Mouse (Mus musculus): ENCODE results near the gene Spon1. TPM values are rescaled to one million over a fixed set of nuclear protein-coding genes. Genes with fewer than 3 reads are reported as not detected.

Spon1 gene
- polyA plus RNA-seq, 1 experiment from 2014 or later = 19.8 TPM

DNA sequence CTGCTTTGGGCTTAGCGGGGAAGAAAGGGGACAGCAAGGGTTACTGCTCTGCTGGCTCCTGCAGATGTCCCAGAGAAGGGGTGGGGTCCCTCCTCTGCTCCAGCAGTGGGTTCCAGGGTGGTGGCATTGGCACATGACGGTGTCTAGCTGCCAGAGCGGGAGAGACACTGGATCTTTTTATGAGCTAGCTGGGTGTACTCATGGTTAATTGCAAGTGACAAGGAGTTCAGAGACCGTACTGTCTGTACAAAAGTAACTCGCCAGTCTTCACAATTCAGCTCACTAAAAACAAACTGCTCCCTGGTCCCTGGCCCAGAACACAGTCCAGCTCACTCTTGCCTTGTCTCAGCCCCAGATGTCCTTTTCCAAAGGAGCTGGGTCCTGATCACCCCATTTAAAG lies 26.2 kb downstream of the Spon1 start:
- ATAC-seq (ENCODE audit: insufficient number of reproducible peaks, insufficient read depth, low FRiP score, low read depth) = no peak
- H3K27me3 ChIP-seq (ENCODE audit: control insufficient read depth, insufficient read depth, low read length) = no peaks in the 10 kb centered on the region
- no peak overlapping the region for H3K27ac ChIP-seq (ENCODE audit: low read length)
- H3K9ac ChIP-seq (replicated peaks; ENCODE audit: low read depth, low read length) = no peak overlapping the region
- H3K4me1 ChIP-seq (ENCODE audit: control insufficient read depth, insufficient read depth, low read length) = no peaks in the 10 kb centered on the region
- 73% methylated on average over 5 of the region's 5 CpGs for WGBS
- no peak overlapping the region for H3K4me3 ChIP-seq (ENCODE audit: low read depth, low read length)
- H3K36me3 ChIP-seq (ENCODE audit: control insufficient read depth, insufficient read depth, low read length) = no peaks in the 10 kb centered on the region
- no peaks in the 10 kb centered on the region for H3K9me3 ChIP-seq (ENCODE audit: control insufficient read depth, low read depth, low read length)
- no peak overlapping the region for H3K4me2 ChIP-seq (replicated peaks; ENCODE audit: low read depth, low read length)

DNA sequence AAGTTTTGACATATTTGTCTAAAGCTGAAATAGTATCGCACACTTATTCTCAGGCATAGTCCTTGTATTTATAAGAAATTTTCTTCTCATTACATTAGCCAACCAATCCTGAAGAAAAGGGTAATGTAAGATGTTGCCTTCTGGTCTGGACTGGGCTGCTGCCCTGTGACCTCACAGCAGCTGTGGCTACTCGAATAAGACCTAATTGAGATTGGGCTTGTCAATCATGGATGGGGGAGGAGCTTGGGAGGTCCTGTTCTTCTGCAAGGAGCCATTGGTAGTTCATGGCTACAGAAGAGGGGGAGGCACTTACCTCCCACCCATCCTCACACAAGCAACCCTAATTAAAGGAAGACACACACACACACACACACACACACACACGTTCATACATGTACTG lies 27.1 kb downstream of the Spon1 start:
- Histone ChIP-seq H3K27ac (ENCODE audit: low read length) (no peak overlapping the region), H3K27me3 (ENCODE audit: control insufficient read depth, insufficient read depth, low read length) (no peaks in the 10 kb centered on the region), H3K4me2 (replicated peaks; ENCODE audit: low read depth, low read length) (no peak overlapping the region), H3K9me3 (ENCODE audit: control insufficient read depth, low read depth, low read length) (no peaks in the 10 kb centered on the region), H3K9ac (replicated peaks; ENCODE audit: low read depth, low read length) (no peak overlapping the region), H3K4me3 (ENCODE audit: low read depth, low read length) (no peak overlapping the region), H3K4me1 (ENCODE audit: control insufficient read depth, insufficient read depth, low read length) (no peaks in the 10 kb centered on the region), H3K36me3 (ENCODE audit: control insufficient read depth, insufficient read depth, low read length) (no peaks in the 10 kb centered on the region)
- 68% methylated on average over 3 of the region's 3 CpGs for WGBS
- no peak for ATAC-seq (ENCODE audit: insufficient number of reproducible peaks, insufficient read depth, low FRiP score, low read depth)

DNA sequence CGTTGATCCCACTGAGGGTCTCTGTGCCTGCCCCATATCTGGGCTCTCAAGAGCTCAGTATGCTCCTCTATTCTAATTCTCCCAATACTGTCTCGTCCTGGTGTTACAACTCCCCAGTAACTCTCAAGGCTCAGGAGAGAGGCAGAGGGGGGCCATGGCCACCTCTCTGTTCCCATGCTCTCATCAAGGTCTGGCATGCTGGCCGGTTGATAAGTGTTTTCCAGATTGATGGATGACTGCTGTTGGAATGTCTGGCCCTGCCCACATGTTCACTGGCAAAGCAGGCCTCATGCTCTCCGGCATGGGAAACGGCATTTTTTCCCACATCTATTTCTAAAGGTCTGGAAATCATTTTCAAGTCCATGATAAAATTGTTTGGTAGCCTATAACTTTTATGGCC lies 29.4 kb downstream of the Spon1 start:
- Histone ChIP-seq H3K9ac (replicated peaks; ENCODE audit: low read depth, low read length) (no peak overlapping the region), H3K4me3 (ENCODE audit: low read depth, low read length) (no peak overlapping the region), H3K4me2 (replicated peaks; ENCODE audit: low read depth, low read length) (no peak overlapping the region), H3K4me1 (ENCODE audit: control insufficient read depth, insufficient read depth, low read length) (no peaks in the 10 kb centered on the region), H3K27ac (ENCODE audit: low read length) (no peak overlapping the region), H3K27me3 (ENCODE audit: control insufficient read depth, insufficient read depth, low read length) (no peaks in the 10 kb centered on the region), H3K9me3 (ENCODE audit: control insufficient read depth, low read depth, low read length) (no peaks in the 10 kb centered on the region), H3K36me3 (ENCODE audit: control insufficient read depth, insufficient read depth, low read length) (no peaks in the 10 kb centered on the region)
- WGBS = 44% methylated on average over 5 of the region's 5 CpGs
- no peak for ATAC-seq (ENCODE audit: insufficient number of reproducible peaks, insufficient read depth, low FRiP score, low read depth)

DNA sequence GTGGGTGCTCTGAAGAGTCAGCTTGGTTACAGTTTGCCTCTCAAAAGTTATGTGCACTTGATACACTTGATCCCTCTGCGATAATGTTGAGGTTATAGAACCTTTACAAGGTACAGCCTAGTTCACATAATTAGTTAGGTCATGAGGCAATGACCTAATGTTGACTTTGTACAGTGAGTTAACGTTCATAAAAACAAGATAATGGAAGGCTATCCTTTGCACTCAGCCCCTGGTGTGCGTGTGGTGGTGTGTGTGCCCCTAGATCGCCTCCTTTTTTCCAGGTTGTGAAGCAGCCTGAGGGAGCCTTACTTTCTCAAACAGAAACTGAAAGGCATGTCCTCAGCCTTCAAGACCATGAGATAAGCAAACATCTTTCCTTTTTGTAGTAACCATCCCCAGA lies 31.3 kb downstream of the Spon1 start:
- no peak overlapping the region for H3K27ac ChIP-seq (ENCODE audit: low read length)
- no peak for ATAC-seq (ENCODE audit: insufficient number of reproducible peaks, insufficient read depth, low FRiP score, low read depth)
- no peak overlapping the region for H3K9ac ChIP-seq (replicated peaks; ENCODE audit: low read depth, low read length)
- no peaks in the 10 kb centered on the region for H3K36me3 ChIP-seq (ENCODE audit: control insufficient read depth, insufficient read depth, low read length)
- no peaks in the 10 kb centered on the region for H3K4me1 ChIP-seq (ENCODE audit: control insufficient read depth, insufficient read depth, low read length)
- no peaks in the 10 kb centered on the region for H3K27me3 ChIP-seq (ENCODE audit: control insufficient read depth, insufficient read depth, low read length)
- H3K4me2 ChIP-seq (replicated peaks; ENCODE audit: low read depth, low read length) = no peak overlapping the region
- no peaks in the 10 kb centered on the region for H3K9me3 ChIP-seq (ENCODE audit: control insufficient read depth, low read depth, low read length)
- H3K4me3 ChIP-seq (ENCODE audit: low read depth, low read length) = no peak overlapping the region
- 82% methylated on average over 4 of the region's 4 CpGs for WGBS

DNA sequence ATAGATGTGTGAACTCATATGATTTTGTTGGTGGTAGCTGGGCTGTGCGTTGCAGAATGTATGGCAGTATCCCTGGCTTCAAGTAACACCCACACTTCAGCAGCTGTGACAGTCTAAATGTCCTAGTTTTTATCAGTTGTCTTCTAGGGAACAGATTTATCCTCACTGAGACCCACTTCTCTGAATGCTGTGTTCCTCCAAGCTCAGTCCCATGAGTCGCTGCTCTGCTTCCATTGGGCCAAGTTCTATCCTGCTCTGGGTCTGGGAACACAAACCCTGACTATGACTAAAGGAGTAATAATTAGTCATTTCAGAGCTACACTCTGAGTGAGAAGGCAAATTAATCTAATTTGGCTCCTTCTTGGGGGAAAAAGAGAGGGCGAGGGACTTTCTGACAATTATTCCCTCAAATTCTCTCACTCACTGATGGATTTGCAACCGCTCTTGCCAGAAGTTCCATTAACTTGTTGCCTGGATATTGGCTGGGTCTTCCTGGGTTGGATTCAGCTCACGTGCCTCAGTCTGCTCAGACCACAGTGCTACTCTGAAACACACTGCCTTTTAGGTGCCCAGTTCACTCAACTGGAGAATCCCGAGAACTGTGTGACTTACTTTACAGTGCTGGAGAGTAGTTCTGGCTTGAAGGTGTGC lies 32.9 kb downstream of the Spon1 start:
- H3K36me3 ChIP-seq (ENCODE audit: control insufficient read depth, insufficient read depth, low read length) = no peaks in the 10 kb centered on the region
- no peak overlapping the region for H3K4me2 ChIP-seq (replicated peaks; ENCODE audit: low read depth, low read length)
- ATAC-seq (ENCODE audit: insufficient number of reproducible peaks, insufficient read depth, low FRiP score, low read depth) = no peak
- no peak overlapping the region for H3K9ac ChIP-seq (replicated peaks; ENCODE audit: low read depth, low read length)
- no peaks in the 10 kb centered on the region for H3K9me3 ChIP-seq (ENCODE audit: control insufficient read depth, low read depth, low read length)
- no peak overlapping the region for H3K27ac ChIP-seq (ENCODE audit: low read length)
- H3K4me3 ChIP-seq (ENCODE audit: low read depth, low read length) = no peak overlapping the region
- no peaks in the 10 kb centered on the region for H3K4me1 ChIP-seq (ENCODE audit: control insufficient read depth, insufficient read depth, low read length)
- WGBS = 81% methylated on average over 6 of the region's 6 CpGs
- no peaks in the 10 kb centered on the region for H3K27me3 ChIP-seq (ENCODE audit: control insufficient read depth, insufficient read depth, low read length)

DNA sequence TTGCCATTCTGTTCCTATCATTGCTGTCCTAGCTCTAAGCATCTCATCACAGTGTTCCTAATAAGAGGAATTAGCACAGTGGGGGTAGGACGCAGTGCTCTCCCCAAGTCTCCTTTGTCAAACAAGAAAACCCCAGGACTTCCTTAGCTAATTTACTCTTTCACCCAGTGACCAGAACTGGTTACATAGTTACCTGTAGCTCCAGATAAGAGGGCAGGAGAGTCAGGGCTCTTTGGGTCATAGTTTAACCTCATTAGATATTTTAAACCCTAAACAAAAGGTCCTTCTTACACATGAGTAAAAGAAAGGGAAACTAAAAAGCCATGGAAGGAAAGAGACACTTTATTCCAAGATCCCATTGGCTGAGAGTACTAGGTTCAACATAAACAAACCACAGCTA lies 44.0 kb downstream of the Spon1 start:
- Histone ChIP-seq H3K27ac (ENCODE audit: low read length) (no peak overlapping the region), H3K36me3 (ENCODE audit: control insufficient read depth, insufficient read depth, low read length) (no peaks in the 10 kb centered on the region), H3K4me1 (ENCODE audit: control insufficient read depth, insufficient read depth, low read length) (no peaks in the 10 kb centered on the region), H3K27me3 (ENCODE audit: control insufficient read depth, insufficient read depth, low read length) (no peaks in the 10 kb centered on the region), H3K9me3 (ENCODE audit: control insufficient read depth, low read depth, low read length) (no peaks in the 10 kb centered on the region), H3K4me2 (replicated peaks; ENCODE audit: low read depth, low read length) (no peak overlapping the region), H3K9ac (replicated peaks; ENCODE audit: low read depth, low read length) (no peak overlapping the region), H3K4me3 (ENCODE audit: low read depth, low read length) (no peak overlapping the region)
- ATAC-seq (ENCODE audit: insufficient number of reproducible peaks, insufficient read depth, low FRiP score, low read depth) = no peak
- 80% methylated on average over 1 of the region's 1 CpGs for WGBS

DNA sequence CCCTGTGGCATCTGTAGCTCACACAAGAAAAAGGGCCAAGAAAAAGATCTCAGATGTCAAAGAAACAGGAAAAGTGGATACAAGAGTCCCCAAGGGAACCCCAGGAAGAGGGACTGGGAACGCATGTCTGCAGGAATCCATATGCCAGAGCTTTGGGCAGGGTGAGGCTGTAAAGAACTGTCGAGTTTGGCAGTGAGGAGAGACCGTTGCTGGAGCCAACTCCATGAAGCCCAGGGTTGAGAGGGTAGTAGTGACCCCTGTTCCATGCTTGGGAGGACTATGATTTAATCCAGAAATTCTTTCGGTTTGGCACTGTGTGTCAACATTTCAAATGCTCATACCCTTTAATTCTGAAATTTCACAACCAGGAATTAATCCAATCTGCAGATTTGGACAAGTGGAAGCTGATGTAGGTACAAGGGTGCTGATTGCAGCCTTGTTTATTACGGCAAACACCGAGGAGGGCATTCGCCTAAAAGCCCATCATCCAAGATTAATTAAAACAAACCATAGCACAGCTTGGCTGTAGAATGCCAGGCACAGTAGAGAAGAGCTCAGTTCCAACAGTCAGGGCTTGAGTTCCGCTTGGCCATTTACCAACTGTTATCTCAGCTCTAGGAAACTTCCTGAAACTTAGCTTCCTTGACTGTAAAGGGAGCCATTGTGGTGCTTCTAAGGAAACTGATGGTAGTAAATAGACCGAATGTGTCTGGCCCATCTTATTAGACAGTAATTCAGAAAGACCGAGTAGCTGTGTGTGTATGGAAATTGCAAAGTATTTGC lies 45.8 kb downstream of the Spon1 start:
- H3K4me2 ChIP-seq (replicated peaks; ENCODE audit: low read depth, low read length) = no peak overlapping the region
- no peaks in the 10 kb centered on the region for H3K9me3 ChIP-seq (ENCODE audit: control insufficient read depth, low read depth, low read length)
- H3K27ac ChIP-seq (ENCODE audit: low read length) = no peak overlapping the region
- H3K36me3 ChIP-seq (ENCODE audit: control insufficient read depth, insufficient read depth, low read length) = no peaks in the 10 kb centered on the region
- no peaks in the 10 kb centered on the region for H3K4me1 ChIP-seq (ENCODE audit: control insufficient read depth, insufficient read depth, low read length)
- H3K27me3 ChIP-seq (ENCODE audit: control insufficient read depth, insufficient read depth, low read length) = no peaks in the 10 kb centered on the region
- no peak overlapping the region for H3K9ac ChIP-seq (replicated peaks; ENCODE audit: low read depth, low read length)
- WGBS = 82% methylated on average over 10 of the region's 10 CpGs
- ATAC-seq (ENCODE audit: insufficient number of reproducible peaks, insufficient read depth, low FRiP score, low read depth) = no peak
- H3K4me3 ChIP-seq (ENCODE audit: low read depth, low read length) = no peak overlapping the region

DNA sequence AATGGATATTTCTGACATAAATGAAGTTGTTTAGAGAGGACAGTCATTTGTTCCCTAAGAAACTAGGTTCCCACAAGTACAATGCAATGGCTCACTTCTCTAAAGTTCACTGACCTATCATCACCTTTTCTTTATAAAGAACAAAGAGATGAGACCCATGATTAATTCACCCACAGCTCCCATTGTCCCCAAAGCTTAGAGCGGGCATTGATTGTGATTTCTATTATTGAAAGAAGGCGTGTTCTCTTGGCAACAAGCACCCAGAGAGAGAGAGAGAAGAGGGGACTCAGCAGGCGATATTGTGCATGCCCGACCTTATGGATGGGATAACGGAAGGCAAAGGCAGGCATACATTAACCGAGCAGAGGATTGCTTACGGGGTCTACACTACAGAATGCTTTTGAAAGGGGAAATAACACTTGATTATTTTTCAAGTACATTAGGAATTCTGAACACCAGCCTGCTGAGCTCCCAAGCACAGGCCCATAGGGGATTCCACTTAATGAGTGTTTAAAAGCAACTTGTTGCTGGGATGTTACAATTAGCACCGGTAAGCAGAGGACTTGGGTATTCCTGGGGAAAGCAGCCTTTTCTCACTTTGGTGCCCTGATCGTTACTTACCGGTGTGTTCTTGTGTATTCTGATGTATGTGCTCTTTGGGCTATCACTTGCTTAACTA lies 48.4 kb downstream of the Spon1 start:
- no peaks in the 10 kb centered on the region for H3K27me3 ChIP-seq (ENCODE audit: control insufficient read depth, insufficient read depth, low read length)
- ATAC-seq (ENCODE audit: insufficient number of reproducible peaks, insufficient read depth, low FRiP score, low read depth) = no peak
- no peaks in the 10 kb centered on the region for H3K9me3 ChIP-seq (ENCODE audit: control insufficient read depth, low read depth, low read length)
- H3K4me1 ChIP-seq (ENCODE audit: control insufficient read depth, insufficient read depth, low read length) = peaks cover 11% of the 10 kb centered on the region; the same call in 1 of the 2 replicates
- no peak overlapping the region for H3K4me2 ChIP-seq (replicated peaks; ENCODE audit: low read depth, low read length)
- H3K27ac ChIP-seq (ENCODE audit: low read length) = no peak overlapping the region
- H3K36me3 ChIP-seq (ENCODE audit: control insufficient read depth, insufficient read depth, low read length) = no peaks in the 10 kb centered on the region
- no peak overlapping the region for H3K4me3 ChIP-seq (ENCODE audit: low read depth, low read length)
- WGBS = 92% methylated on average over 10 of the region's 10 CpGs
- no peak overlapping the region for H3K9ac ChIP-seq (replicated peaks; ENCODE audit: low read depth, low read length)

Measured in stomach, embryonic 14.5 days (tissue).